Mouse (Mus musculus) neural tube, embryonic 10.5 days (tissue): Measurements from ENCODE around the gene Sgtb.

Experiments
- DNase-seq: peaks from one replicate; pipeline ENCODE4 v3.0.0-alpha.2; 2017; ENCODE audit warnings: low spot score; ENCODE audit errors: extremely low spot score

The Sgtb gene

GRCm38 (mm10) chr13:104109816-104110521 lies 428 bp downstream of the Sgtb start:
- DNase-seq, result no peak

GRCm38 (mm10) chr13:104110526-104110925 lies 985 bp downstream of the Sgtb start:
- DNase-seq, result no peak

DNA sequence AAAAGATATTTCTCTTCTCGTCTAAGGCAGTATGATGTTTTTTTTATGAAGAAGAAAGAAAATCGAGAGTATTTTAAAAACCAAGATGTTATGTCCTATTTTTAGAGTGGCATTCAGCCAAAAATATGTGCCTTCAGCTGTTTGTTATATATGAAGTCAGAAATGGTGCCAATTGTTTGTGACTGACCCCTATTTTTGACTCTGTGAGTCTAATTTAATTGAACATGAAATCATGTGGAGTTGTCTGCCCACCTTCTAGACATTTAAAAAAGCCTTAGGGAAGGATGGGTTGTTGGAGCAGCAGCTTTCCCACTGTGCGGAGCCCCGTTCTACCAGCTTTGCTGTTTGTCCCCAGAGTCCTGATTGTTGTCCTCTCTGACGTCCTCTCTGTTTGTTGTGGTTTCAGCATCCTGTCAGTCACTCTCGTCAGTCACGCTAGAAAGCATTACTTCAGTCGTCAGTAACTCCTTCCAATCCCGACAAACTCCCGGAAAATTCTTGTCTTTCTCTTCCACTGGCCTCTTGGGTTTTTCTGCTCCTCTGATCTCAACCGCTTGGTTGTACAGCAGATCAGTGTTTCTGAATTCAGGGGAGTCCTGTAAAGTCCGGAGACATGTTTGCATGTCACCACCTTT lies 2.8 kb downstream of the Sgtb start:
- DNase-seq, result no peak

DNA sequence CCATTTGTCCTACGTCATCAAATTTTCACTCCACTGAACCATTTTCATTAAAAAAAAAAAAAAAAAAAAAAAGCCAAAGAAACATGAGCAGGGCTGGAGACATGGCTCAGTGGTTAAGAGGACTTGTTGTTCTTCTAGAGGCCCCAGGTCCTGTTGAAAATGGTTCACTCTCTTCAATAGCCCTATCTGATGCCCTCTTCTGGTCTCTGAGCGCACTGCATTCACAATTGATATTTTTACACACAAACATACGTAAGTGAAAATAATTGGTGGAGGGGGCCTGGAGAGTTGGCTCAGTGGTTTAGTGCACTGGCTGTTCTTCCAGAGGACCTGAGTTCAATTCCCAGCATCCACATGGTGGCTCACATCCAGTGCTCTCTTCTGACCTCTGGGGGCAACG lies 4.2 kb downstream of the Sgtb start:
- DNase-seq, result no peak

- DNase-seq, result no peak
Measured at GRCm38 (mm10) chr13:104114827-104115226, 5.3 kb downstream of the Sgtb start.

GRCm38 (mm10) chr13:104122078-104122840 lies 12.7 kb downstream of the Sgtb start:
- DNase-seq, result no peak

DNA sequence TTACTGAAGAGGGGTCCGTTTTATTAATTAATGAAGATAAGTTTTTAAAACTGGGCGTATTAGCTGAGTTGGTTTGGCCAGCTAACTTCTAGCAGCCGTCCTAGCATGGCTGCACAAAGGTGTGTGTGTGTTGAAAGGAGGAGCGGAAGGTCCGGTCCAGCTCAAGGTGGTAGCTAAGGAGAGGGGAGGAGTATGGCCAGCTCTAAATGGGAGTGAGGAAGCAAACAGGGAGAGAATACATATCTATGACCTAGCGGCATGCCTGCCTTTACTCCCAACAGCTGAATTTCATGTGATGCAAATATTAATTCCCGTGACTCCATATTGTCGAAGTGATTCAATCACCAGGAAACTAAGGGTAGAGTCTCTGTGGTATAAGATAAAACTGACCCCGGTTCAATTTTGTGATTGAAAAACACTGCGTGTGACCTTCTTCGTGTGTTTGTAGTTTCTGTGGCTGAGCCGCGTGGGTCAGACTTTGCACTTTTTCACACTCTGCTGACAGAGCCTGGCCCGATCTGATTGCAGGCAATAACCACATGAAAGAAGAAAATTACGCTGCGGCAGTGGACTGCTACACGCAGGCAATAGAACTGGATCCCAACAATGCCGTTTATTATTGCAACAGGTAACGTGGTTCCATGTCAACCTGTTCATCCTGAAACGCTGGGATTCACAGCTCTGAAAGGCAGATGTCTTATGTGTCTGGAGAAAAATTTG lies 14.3 kb downstream of the Sgtb start:
- no peak for DNase-seq

DNA sequence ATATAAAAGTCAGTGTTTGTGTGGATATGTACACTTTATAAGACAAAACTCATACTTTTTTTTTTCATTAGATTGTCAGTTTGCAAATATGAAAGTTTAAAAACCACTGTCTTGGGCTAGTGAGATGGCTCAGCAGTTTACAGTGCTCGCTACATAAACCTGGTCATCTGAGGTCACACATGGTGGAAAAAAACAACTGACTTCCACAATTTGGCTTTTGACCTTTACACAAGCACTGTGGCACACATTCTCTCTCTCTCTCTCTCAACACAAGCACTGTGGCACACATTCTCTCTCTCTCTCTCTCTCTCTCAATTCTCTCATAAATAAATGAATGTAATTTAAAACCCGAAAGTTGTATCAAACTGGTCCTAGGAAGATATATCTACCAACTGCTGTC lies 23.0 kb downstream of the Sgtb start:
- no peak for DNase-seq

GRCm38 (mm10) chr13:104134510-104135085 lies 25.1 kb downstream of the Sgtb start:
- DNase-seq, result no peak

GRCm38 (mm10) chr13:104139369-104140209 lies 30.0 kb downstream of the Sgtb start:
- DNase-seq, result peak; percentile 72

GRCm38 (mm10) chr13:104144871-104145270 lies 35.3 kb downstream of the Sgtb start:
- DNase-seq, result no peak

- DNase-seq, result no peak
Measured at GRCm38 (mm10) chr13:104145646-104146045, 36.1 kb downstream of the Sgtb start.

- no peak for DNase-seq
Measured at GRCm38 (mm10) chr13:104154180-104154579, 44.6 kb downstream of the Sgtb start.

- no peak for DNase-seq
Measured at GRCm38 (mm10) chr13:104155106-104155505, 45.6 kb downstream of the Sgtb start.

GRCm38 (mm10) chr13:104155686-104156085 lies 46.1 kb downstream of the Sgtb start:
- no peak for DNase-seq

- no peak for DNase-seq
Measured at GRCm38 (mm10) chr13:104171711-104172110, 62.2 kb downstream of the Sgtb start.

GRCm38 (mm10) chr13:104172498-104172897 lies 63.0 kb downstream of the Sgtb start:
- no peak for DNase-seq

DNA sequence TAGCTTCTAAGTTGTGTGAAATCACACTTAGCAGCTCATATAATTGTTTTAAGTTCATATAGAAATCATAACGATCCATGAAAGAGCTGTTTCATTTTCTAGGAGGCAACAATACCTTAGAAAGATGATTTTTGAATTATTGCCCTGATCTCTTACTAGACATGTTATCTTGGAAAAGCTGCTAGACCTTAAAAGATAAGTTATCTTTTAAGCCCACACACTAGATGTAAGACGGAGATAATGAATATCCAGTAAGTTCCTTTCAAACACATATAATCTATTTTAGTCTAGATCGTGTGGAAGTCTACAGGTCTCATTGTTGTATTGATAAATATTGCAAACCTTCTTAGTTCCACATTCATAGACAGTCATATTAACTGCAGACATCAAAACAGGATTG lies 67.3 kb downstream of the Sgtb start:
- DNase-seq, result no peak

DNA sequence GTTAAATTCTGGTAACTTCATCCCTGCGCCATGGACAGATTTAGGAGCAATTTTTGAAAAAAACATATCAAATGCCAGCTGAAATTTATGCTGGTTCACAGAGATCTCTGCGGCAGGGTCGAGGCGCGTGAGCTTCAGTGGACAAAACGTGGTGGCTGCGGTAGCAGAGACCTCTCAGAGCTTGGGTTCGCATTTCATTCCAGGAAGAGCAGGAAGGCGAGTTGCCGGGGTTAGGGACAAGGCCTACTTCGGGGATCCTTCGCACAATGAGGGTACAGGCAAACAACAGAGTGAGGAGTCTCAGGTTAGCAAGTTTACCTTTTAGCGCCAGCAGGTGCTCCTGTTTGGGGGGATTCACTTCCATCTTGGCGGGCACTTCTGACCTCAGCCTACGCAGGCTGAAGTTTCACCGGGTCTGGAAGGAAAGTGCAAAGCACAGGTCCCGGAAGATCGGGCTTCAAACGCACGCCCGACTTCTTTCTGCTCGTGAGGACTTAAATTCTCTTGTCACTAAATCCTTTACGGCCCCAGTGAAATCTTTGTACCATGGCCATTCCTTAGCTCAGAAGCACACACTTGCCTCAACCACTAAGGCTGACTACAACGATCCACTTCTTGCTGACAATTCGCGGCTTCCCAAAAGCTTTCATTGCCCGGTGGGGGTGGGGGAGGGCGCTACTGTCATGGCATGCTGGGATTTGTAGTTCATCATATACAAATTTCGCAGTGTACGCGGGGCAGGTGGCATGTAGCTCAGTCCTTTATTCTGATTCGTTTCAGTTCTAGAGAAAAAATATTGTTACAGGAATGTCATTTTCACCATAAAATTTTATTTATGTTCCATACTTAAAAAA lies 68.5 kb downstream of the Sgtb start, which contains the start of gene Trappc13:
Gene Trappc13, minus strand, starts transcription at position 674 of the 854 bp plus-strand sequence.
- peak; percentile 87 for DNase-seq
